Mouse (Mus musculus): Measurements from ENCODE around the gene Gm21904. TPM values are rescaled to one million over a fixed set of nuclear protein-coding genes. Genes with fewer than 3 reads are reported as not detected.
"Not testable (repeated sequence)": the region's sequence is repeated elsewhere in the genome, so short reads cannot be mapped to it uniquely, and the experiment has no call there.

Gene Gm21904
- not detected in 2 replicates for polyA plus RNA-seq (2015; fragmentation: Nextera tagmentation; extraction: Ambion mirVana)

DNA sequence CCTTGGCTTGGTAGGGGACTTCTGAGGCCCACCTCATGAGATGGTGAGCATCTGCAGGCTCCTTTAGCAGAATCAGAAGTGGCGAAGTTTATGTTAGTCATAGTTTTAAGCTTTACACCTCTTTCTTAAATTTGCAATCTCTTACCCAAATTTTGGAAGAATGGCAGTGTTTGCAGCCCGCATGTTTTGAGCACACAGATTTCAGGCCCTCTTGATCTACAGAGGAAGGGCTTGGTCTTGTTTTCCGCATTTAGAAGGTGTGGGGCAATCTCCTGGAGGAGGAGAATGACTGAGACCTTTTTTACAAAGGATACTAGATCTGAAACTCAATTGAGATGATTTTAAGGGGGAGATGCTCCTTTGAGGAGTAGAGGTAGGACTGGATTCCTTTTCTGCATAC, at the start of gene Gm21904:
Gene Gm21904 (minus strand): TSS at position 101 of the 400 bp plus-strand sequence.
- H3K9ac ChIP-seq (ENCODE audit: low read depth, low read length); H3K4me2 ChIP-seq (ENCODE audit: low read length); H3K9me3 ChIP-seq (replicated peaks; ENCODE audit: control insufficient read depth, low read length, poor library complexity, severe bottlenecking); H3K36me3 ChIP-seq (ENCODE audit: control insufficient read depth, insufficient read depth, low read length); H3K27ac ChIP-seq (ENCODE audit: low read length); ATAC-seq; H3K27me3 ChIP-seq (ENCODE audit: control insufficient read depth, insufficient read depth, low read depth, low read length); H3K4me1 ChIP-seq (ENCODE audit: control insufficient read depth, insufficient read depth, low read length); H3K4me3 ChIP-seq (ENCODE audit: low read depth, low read length): not testable (repeated sequence)
- no CpG with 5 or more reads among the region's 3 CpGs for WGBS

DNA sequence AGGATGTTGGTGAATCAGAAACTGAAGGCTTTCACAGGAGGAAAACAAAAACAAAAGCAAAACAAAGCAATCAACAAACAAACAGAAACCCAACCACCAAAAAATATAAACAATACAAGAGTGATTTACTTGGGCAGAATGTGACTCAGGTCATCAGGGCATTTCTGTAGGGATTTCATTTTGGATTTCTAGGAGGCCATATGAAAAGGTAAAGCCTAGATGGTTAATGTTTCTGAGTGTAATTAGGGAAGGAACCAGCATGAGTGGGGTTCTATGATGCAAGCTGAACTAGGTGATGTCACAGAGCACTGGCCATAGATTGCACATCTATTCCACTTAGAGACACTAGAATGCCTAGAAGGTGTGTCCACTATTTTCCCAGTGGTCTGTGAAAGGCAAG, 28.4 kb upstream of the Gm21904 start, which contains the start of the genes Gm20772 and Gm20831:
Gene Gm20772 (plus strand): TSS at position 301 of the 400 bp plus-strand sequence.
Gene Gm20831 (plus strand): TSS at position 301 of the 400 bp plus-strand sequence.
- H3K27ac ChIP-seq (ENCODE audit: low read length); H3K9me3 ChIP-seq (replicated peaks; ENCODE audit: control insufficient read depth, low read length, poor library complexity, severe bottlenecking); H3K27me3 ChIP-seq (ENCODE audit: control insufficient read depth, insufficient read depth, low read depth, low read length); H3K9ac ChIP-seq (ENCODE audit: low read depth, low read length); H3K4me1 ChIP-seq (ENCODE audit: control insufficient read depth, insufficient read depth, low read length); ATAC-seq; H3K4me3 ChIP-seq (ENCODE audit: low read depth, low read length); H3K4me2 ChIP-seq (ENCODE audit: low read length); H3K36me3 ChIP-seq (ENCODE audit: control insufficient read depth, insufficient read depth, low read length): not testable (repeated sequence)

Other genes with a start within 250 kb of the Gm21904 start
- gene Gm20772, start 28.5 kb upstream of the Gm21904 start, polyA plus RNA-seq (2015; fragmentation: Nextera tagmentation; extraction: Ambion mirVana), result not detected in 2 replicates
- not detected in 2 replicates for gene Gm20831, start 28.5 kb upstream of the Gm21904 start, polyA plus RNA-seq (2015; fragmentation: Nextera tagmentation; extraction: Ambion mirVana)
- not detected in 2 replicates for gene Srsy, start 91.1 kb upstream of the Gm21904 start, polyA plus RNA-seq (2015; fragmentation: Nextera tagmentation; extraction: Ambion mirVana)
- not detected in 2 replicates for gene Gm21764, start 215.5 kb upstream of the Gm21904 start, polyA plus RNA-seq (2015; fragmentation: Nextera tagmentation; extraction: Ambion mirVana)
- not detected in 2 replicates for gene Ssty1, start 242.8 kb upstream of the Gm21904 start, polyA plus RNA-seq (2015; fragmentation: Nextera tagmentation; extraction: Ambion mirVana)